Mouse (Mus musculus): ENCODE results near the gene Cfap299.

DNA sequence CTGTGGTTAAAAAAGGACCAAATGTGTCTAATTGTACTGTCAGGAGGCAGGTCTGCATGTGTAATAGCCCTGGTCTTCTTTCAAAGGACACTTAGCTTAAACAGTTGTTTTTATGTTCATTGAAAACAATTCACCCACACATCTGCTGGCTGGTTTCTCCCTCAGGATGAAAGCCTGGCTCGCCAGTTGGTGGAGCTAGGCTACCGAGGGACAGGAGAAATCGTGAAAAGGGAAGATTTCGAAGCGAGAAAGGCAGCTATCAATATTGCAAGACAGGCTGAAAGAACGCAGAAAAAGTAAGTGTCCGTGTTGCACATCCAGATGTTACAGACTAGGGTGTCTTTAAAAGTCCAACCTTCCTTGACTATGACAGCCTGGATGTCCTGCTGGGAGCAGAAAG is 17.0 kb downstream of the Cfap299 start:
- no peak for TF ChIP-seq POLR2A (IDR thresholded peaks at IDR 0.05; ENCODE audit: borderline replicate concordance, low read depth, low read length)
- TF ChIP-seq CTCF (IDR thresholded peaks at IDR 0.05; ENCODE audit: low read depth, low read length): no peak
